Mouse (Mus musculus) heart, postnatal 0 days (tissue): ENCODE measurements around the gene Rara. TPM values are rescaled to one million over a fixed set of nuclear protein-coding genes. Genes with fewer than 3 reads are reported as not detected.

Source experiments
- ATAC-seq: fragments of 200-750 bp; cut with Nextera tagmentation; 2 replicates; pipeline ENCODE4 v1.8.0; 2017; ENCODE audit warnings: low read depth, moderate number of reproducible peaks, moderate library complexity; ENCODE audit not compliant: insufficient read depth
- DNase-seq: peaks from one replicate; pipeline ENCODE4 v3.0.0-alpha.2; 2016; ENCODE audit warnings: low spot score
- H3K27ac ChIP-seq: fragments of 300-500 bp; sonication (generic); 2 replicates; pipeline ENCODE4 v1.5.1; 2014; ENCODE audit warnings: low read depth, mild to moderate bottlenecking
- H3K27me3 ChIP-seq: fragments of 300-500 bp; sonication (generic); 2 replicates; pipeline ENCODE4 v1.6.1; 2014; ENCODE audit warnings: low read length, mixed read lengths; ENCODE audit not compliant: control insufficient read depth, insufficient read depth
- H3K36me3 ChIP-seq: fragments of 300-500 bp; sonication (generic); replicated peaks from 2 replicates; pipeline ENCODE4 v1.6.1; 2014; ENCODE audit warnings: low read length, mixed read lengths; ENCODE audit not compliant: control insufficient read depth, insufficient read depth
- H3K4me1 ChIP-seq: fragments of 300-500 bp; sonication (generic); 2 replicates; pipeline ENCODE4 v1.6.1; 2014; ENCODE audit warnings: antibody characterized with exemption; ENCODE audit not compliant: control insufficient read depth, insufficient read depth
- H3K4me2 ChIP-seq: fragments of 300-500 bp; sonication (generic); 2 replicates; pipeline ENCODE4 v1.6.1; 2014; ENCODE audit warnings: low read depth, mild to moderate bottlenecking, low read length, moderate library complexity
- H3K4me3 ChIP-seq: fragments of 300-500 bp; sonication (generic); 2 replicates; pipeline ENCODE4 v1.5.1; 2014; ENCODE audit warnings: low read depth, low read length
- H3K9ac ChIP-seq: fragments of 300-500 bp; sonication (generic); replicated peaks from 2 replicates; pipeline ENCODE4 v1.6.1; 2014; ENCODE audit warnings: low read depth, low read length, mixed read lengths
- H3K9me3 ChIP-seq: fragments of 300-500 bp; sonication (generic); replicated peaks from 2 replicates; pipeline ENCODE4 v1.6.1; 2016; ENCODE audit warnings: low read length; ENCODE audit not compliant: control insufficient read depth
- CTCF ChIP-seq: IDR thresholded peaks from 2 replicates; pipeline ENCODE4 v1.5.1; 2016; ENCODE audit warnings: antibody characterized with exemption, control low read depth, low read depth
- EP300 ChIP-seq: IDR thresholded peaks from 2 replicates; pipeline ENCODE4 v1.6.1; 2016; ENCODE audit warnings: antibody characterized with exemption, low read depth
- WGBS: fragments of 180-500 bp; shearing (Covaris S2); extraction: QIAGEN DNeasy Blood & Tissue Kit; methylation state at CpG from one replicate; pipeline ENCODE4 v1.1.7; 2014; 5-methylcytosine and 5-hydroxymethylcytosine counted together
- polyA plus RNA-seq: library from polyadenylated mRNA; unstranded; fragments of >200 nt; fragmentation: Nextera tagmentation; extraction: Ambion mirVana; gene quantifications from 2 replicates; pipeline ENCODE4 v1.2.1, GENCODE M21; 2015
- total RNA-seq: library from RNA; depleted of rRNA; stranded (reverse); fragments of >200 nt; gene quantifications from 2 replicates; pipeline ENCODE4 v1.2.3, GENCODE M21; 2014; ENCODE audit warnings: low replicate concordance

Rara gene
- total and polyA plus RNA-seq, 2 experiments from 2014 or later: 15.8 to 24.0 TPM

GRCm38 (mm10) chr11:98939953-98940641, 12.5 kb downstream of the Rara start:
- Histone ChIP-seq H3K27me3 (no peaks in the 10 kb centered on the region), H3K9ac (peak overlapping the region; percentile 83; the same call in 1 of the 2 replicates), H3K4me1 (peaks cover 67% of the 10 kb centered on the region), H3K4me3 (peak overlapping the region; percentile 87), H3K9me3 (no peaks in the 10 kb centered on the region), H3K36me3 (no peaks in the 10 kb centered on the region), H3K4me2 (peak overlapping the region; percentile 82), H3K27ac (peak overlapping the region; percentile 100)
- DNase-seq (peak; percentile 37), ATAC-seq (no peak)
- TF ChIP-seq CTCF (no peak), EP300 (no peak)
- 38% methylated on average over 11 of the region's 11 CpGs for WGBS

- Histone ChIP-seq H3K27ac (peak overlapping the region; percentile 100), H3K9me3 (no peaks in the 10 kb centered on the region), H3K4me3 (peak overlapping the region; percentile 47), H3K9ac (peak overlapping the region; percentile 83; the same call in 1 of the 2 replicates), H3K4me1 (peaks cover 73% of the 10 kb centered on the region), H3K36me3 (no peaks in the 10 kb centered on the region), H3K27me3 (no peaks in the 10 kb centered on the region), H3K4me2 (peak overlapping the region; percentile 82)
- WGBS: 32% methylated on average over 3 of the region's 3 CpGs
- ATAC-seq (no peak), DNase-seq (peak; percentile 31)
- TF ChIP-seq EP300 (no peak), CTCF (no peak)
Observed at GRCm38 (mm10) chr11:98940776-98941175, 13.2 kb downstream of the Rara start.

GRCm38 (mm10) chr11:98941341-98941825, 13.8 kb downstream of the Rara start:
- ATAC-seq (peak; percentile 54), DNase-seq (peak; percentile 89)
- Histone ChIP-seq H3K4me3 (peak overlapping the region; percentile 47), H3K27ac (peak overlapping the region; percentile 100), H3K9me3 (no peaks in the 10 kb centered on the region), H3K4me2 (peak overlapping the region; percentile 82), H3K27me3 (no peaks in the 10 kb centered on the region), H3K36me3 (no peaks in the 10 kb centered on the region), H3K4me1 (peaks cover 74% of the 10 kb centered on the region), H3K9ac (peak overlapping the region; percentile 83)
- WGBS: 1% methylated on average over 12 of the region's 12 CpGs
- TF ChIP-seq CTCF: no peak
- no peak; the same call in 1 of the 2 replicates for TF ChIP-seq EP300

- DNase-seq (peak; percentile 95), ATAC-seq (peak; percentile 51)
- Histone ChIP-seq H3K4me3 (peak overlapping the region; percentile 47), H3K27ac (peak overlapping the region; percentile 100), H3K27me3 (no peaks in the 10 kb centered on the region), H3K4me2 (peak overlapping the region; percentile 82), H3K36me3 (no peaks in the 10 kb centered on the region), H3K9me3 (no peaks in the 10 kb centered on the region), H3K9ac (peak overlapping the region; percentile 83), H3K4me1 (peaks cover 70% of the 10 kb centered on the region)
- 4% methylated on average over 14 of the region's 15 CpGs for WGBS
- no peak for TF ChIP-seq CTCF
- TF ChIP-seq EP300: peak; percentile 93
Observed at GRCm38 (mm10) chr11:98941826-98942550, 14.4 kb downstream of the Rara start.

- Histone ChIP-seq H3K36me3 (no peaks in the 10 kb centered on the region), H3K4me2 (peak overlapping the region; percentile 82), H3K27ac (peak overlapping the region; percentile 100), H3K4me1 (peaks cover 75% of the 10 kb centered on the region), H3K27me3 (no peaks in the 10 kb centered on the region), H3K9ac (peak overlapping the region; percentile 83), H3K9me3 (no peaks in the 10 kb centered on the region), H3K4me3 (peak overlapping the region; percentile 47)
- WGBS: 9% methylated on average over 3 of the region's 3 CpGs
- DNase-seq (no peak), ATAC-seq (peak; percentile 1)
- TF ChIP-seq CTCF (no peak), EP300 (no peak)
Observed at GRCm38 (mm10) chr11:98942555-98942922, 14.9 kb downstream of the Rara start.
